Mouse (Mus musculus) neural tube, embryonic 11.5 days (tissue): ENCODE results near the gene Bok. TPM values are rescaled to one million over a fixed set of nuclear protein-coding genes. Genes with fewer than 3 reads are reported as not detected.

Source experiments
- ATAC-seq: fragments of 200-750 bp; cut with Nextera tagmentation; 2 replicates; pipeline ENCODE4 v1.8.0; 2017; ENCODE audit warnings: moderate number of reproducible peaks, mild to moderate bottlenecking, moderate TSS enrichment, moderate library complexity; ENCODE audit not compliant: insufficient read depth, low FRiP score, low TSS enrichment
- DNase-seq: peaks from one replicate; pipeline ENCODE4 v3.0.0-alpha.2; 2015; ENCODE audit warnings: low spot score
- H3K27ac ChIP-seq: fragments of 300-500 bp; sonication (generic); 2 replicates; pipeline ENCODE4 v1.5.1; 2014; ENCODE audit warnings: low read depth, mild to moderate bottlenecking, low read length
- H3K27me3 ChIP-seq: fragments of 300-500 bp; sonication (generic); 2 replicates; pipeline ENCODE4 v1.6.1; 2014; ENCODE audit warnings: mild to moderate bottlenecking, low read length, mixed read lengths; ENCODE audit not compliant: control insufficient read depth, insufficient read depth
- H3K36me3 ChIP-seq: fragments of 300-500 bp; sonication (generic); 2 replicates; pipeline ENCODE4 v1.6.1; 2014; ENCODE audit warnings: mild to moderate bottlenecking, low read length, moderate library complexity, mixed read lengths; ENCODE audit not compliant: control insufficient read depth, insufficient read depth
- H3K4me1 ChIP-seq: fragments of 300-500 bp; sonication (generic); 2 replicates; pipeline ENCODE4 v1.6.1; 2014; ENCODE audit warnings: low read length, mixed read lengths; ENCODE audit not compliant: control insufficient read depth, insufficient read depth
- H3K4me2 ChIP-seq: fragments of 300-500 bp; sonication (generic); 2 replicates; pipeline ENCODE4 v1.6.1; 2014; ENCODE audit warnings: low read depth, mild to moderate bottlenecking, moderate library complexity
- H3K4me3 ChIP-seq: fragments of 300-500 bp; sonication (generic); 2 replicates; pipeline ENCODE4 v1.5.1; 2014; ENCODE audit warnings: low read depth, low read length
- H3K9ac ChIP-seq: fragments of 300-500 bp; sonication (generic); 2 replicates; pipeline ENCODE4 v1.6.1; 2014; ENCODE audit warnings: mild to moderate bottlenecking, low read length
- H3K9me3 ChIP-seq: fragments of 300-500 bp; sonication (generic); 2 replicates; pipeline ENCODE4 v1.6.1; 2016; ENCODE audit warnings: low read length; ENCODE audit not compliant: control insufficient read depth
- WGBS: fragments of 180-500 bp; shearing (Covaris S2); extraction: QIAGEN DNeasy Blood & Tissue Kit; methylation state at CpG from one replicate; pipeline ENCODE4 v1.1.7; 2014; 5-methylcytosine and 5-hydroxymethylcytosine counted together
- polyA plus RNA-seq: library from polyadenylated mRNA; unstranded; fragments of >200 nt; fragmentation: Nextera tagmentation; extraction: Ambion mirVana; gene quantifications from 2 replicates; pipeline ENCODE4 v1.2.1, GENCODE M21; 2014

Bok gene
- polyA plus RNA-seq, 1 experiment from 2014 or later, result 32.3 TPM

GRCm38 (mm10) chr1:93740671-93741070, 55.2 kb downstream of the Bok start:
- Histone ChIP-seq H3K9me3 (no peaks in the 10 kb centered on the region), H3K4me3 (no peak overlapping the region), H3K36me3 (no peaks in the 10 kb centered on the region), H3K9ac (no peak overlapping the region), H3K4me1 (no peaks in the 10 kb centered on the region), H3K27me3 (no peaks in the 10 kb centered on the region), H3K4me2 (no peak overlapping the region), H3K27ac (no peak overlapping the region)
- no peak for DNase-seq
- 87% methylated on average over 2 of the region's 2 CpGs for WGBS
- no peak for ATAC-seq

- H3K4me3 ChIP-seq, result no peak overlapping the region
- H3K9ac ChIP-seq, result no peak overlapping the region
- no peaks in the 10 kb centered on the region for H3K4me1 ChIP-seq
- H3K27me3 ChIP-seq, result no peaks in the 10 kb centered on the region
- H3K27ac ChIP-seq, result no peak overlapping the region
- no peaks in the 10 kb centered on the region for H3K9me3 ChIP-seq
- DNase-seq (no peak), ATAC-seq (no peak)
- H3K4me2 ChIP-seq, result no peak overlapping the region
- no peaks in the 10 kb centered on the region for H3K36me3 ChIP-seq
- 87% methylated on average over 4 of the region's 4 CpGs for WGBS
Measured at GRCm38 (mm10) chr1:93741987-93742386, 56.5 kb downstream of the Bok start.

GRCm38 (mm10) chr1:93742910-93743309, 57.5 kb downstream of the Bok start:
- H3K9ac ChIP-seq, result no peak overlapping the region
- H3K27ac ChIP-seq, result no peak overlapping the region
- no peak overlapping the region for H3K4me2 ChIP-seq
- H3K4me3 ChIP-seq, result no peak overlapping the region
- no peak for ATAC-seq
- no peaks in the 10 kb centered on the region for H3K4me1 ChIP-seq
- no peak for DNase-seq
- H3K27me3 ChIP-seq, result no peaks in the 10 kb centered on the region
- no peaks in the 10 kb centered on the region for H3K9me3 ChIP-seq
- no peaks in the 10 kb centered on the region for H3K36me3 ChIP-seq

Other genes with a start within 250 kb of the Bok start
- gene Hdlbp, start 206.8 kb upstream of the Bok start, polyA plus RNA-seq, result 95.7 and 98.2 TPM in 2 replicates
- 6.0 TPM in 2 replicates for gene Farp2, start 173.6 kb upstream of the Bok start, polyA plus RNA-seq
- gene Stk25, start 27.0 kb upstream of the Bok start, polyA plus RNA-seq, result 236 and 251 TPM in 2 replicates
- gene Atg4b, start 65.8 kb downstream of the Bok start, polyA plus RNA-seq, result 84.1 and 99.4 TPM in 2 replicates
- 38.0 and 42.3 TPM in 2 replicates for gene Thap4, start 69.2 kb downstream of the Bok start, polyA plus RNA-seq
- 199 and 216 TPM in 2 replicates for gene Dtymk, start 116.3 kb downstream of the Bok start, polyA plus RNA-seq
- gene Ing5, start 118.3 kb downstream of the Bok start, polyA plus RNA-seq, result 16.1 and 17.1 TPM in 2 replicates
- 11.7 and 13.0 TPM in 2 replicates for gene D2hgdh, start 139.2 kb downstream of the Bok start, polyA plus RNA-seq
- gene Gal3st2, start 175.6 kb downstream of the Bok start, polyA plus RNA-seq, result 0.11 TPM in 1 of 2 replicates, not detected in the other
- not detected in 2 replicates for gene Gal3st2b, start 232.7 kb downstream of the Bok start, polyA plus RNA-seq